Mouse (Mus musculus) embryonic fibroblast, embryonic 13.5 days (primary cell): ENCODE measurements around the gene Ambra1. TPM values are rescaled to one million over a fixed set of nuclear protein-coding genes. Genes with fewer than 3 reads are reported as not detected.

Source experiments
- H3K27ac ChIP-seq: 2 replicates; pipeline ENCODE4 v1.5.1; 2012; ENCODE audit warnings: low read length, control low read depth, inconsistent platforms; ENCODE audit not compliant: insufficient read depth
- H3K4me1 ChIP-seq: 2 replicates; pipeline ENCODE4 v1.6.1; 2011; ENCODE audit warnings: low read length; ENCODE audit not compliant: control insufficient read depth, insufficient read depth
- H3K4me3 ChIP-seq: 2 replicates; pipeline ENCODE4 v1.5.1; 2011; ENCODE audit warnings: mild to moderate bottlenecking, control low read depth, low read length; ENCODE audit not compliant: insufficient read depth
- CTCF ChIP-seq: IDR thresholded peaks from 2 replicates; pipeline ENCODE4 v1.5.1; 2011; ENCODE audit warnings: mild to moderate bottlenecking, control low read depth, low read length, moderate library complexity, borderline replicate concordance; ENCODE audit not compliant: insufficient read depth
- POLR2A ChIP-seq: IDR thresholded peaks from 2 replicates; pipeline ENCODE4 v1.6.1; 2011; ENCODE audit warnings: low read depth, mild to moderate bottlenecking, control low read depth, low read length, moderate library complexity
- polyA plus RNA-seq: library from polyadenylated mRNA; stranded (reverse); fragments of >200 nt; gene quantifications from 2 replicates; pipeline ENCODE4 v1.2.4, GENCODE M21; 2011; ENCODE audit warnings: low read depth; ENCODE audit not compliant: missing spikeins, insufficient read length

Ambra1 gene
- polyA plus RNA-seq, 1 experiment: 23.8 TPM

DNA sequence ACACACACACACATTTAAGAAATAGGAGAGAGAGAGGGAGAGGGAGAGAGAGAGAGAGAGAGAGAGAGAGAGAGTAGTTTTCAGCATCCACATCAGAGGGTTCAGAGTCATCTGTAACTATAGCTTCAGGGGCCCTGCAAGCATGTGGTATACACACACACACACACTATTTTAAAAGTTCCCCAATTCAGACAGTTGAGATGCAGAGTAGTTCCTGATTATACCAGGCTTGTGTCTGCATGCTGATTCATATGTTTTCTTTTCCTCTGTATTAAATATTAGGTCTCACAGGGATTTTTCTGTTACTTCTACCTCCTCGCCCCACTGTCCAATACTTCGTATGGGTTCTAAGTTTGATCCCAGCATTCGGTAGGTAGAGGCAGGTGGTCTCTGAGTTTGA lies 2.9 kb upstream of the Ambra1 start:
- Histone ChIP-seq H3K4me3 (no peak overlapping the region), H3K27ac (no peak overlapping the region), H3K4me1 (no peaks in the 10 kb centered on the region)
- TF ChIP-seq POLR2A (no peak), CTCF (no peak)

DNA sequence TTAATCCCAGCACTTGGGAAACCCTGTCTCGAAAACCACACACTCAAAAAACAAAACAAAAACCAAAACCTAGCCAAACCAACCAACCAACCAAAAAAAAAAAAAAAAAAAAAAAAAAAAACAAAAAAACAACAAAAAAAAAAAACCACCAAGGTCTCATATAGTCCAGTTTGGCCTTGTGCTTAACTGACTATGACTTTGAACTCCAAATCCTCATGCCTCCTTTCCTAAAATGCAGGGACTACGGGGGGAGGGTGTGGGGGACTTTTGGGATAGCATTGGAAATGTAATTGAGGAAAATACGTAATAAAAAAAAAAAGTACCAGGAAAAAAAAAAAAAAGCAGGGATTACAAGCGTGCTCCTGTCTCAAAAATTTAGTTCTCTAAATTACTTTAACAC lies 363 bp upstream of the Ambra1 start:
- H3K27ac ChIP-seq: no peak overlapping the region
- H3K4me3 ChIP-seq: peak overlapping the region; percentile 98
- TF ChIP-seq POLR2A (no peak), CTCF (no peak)
- H3K4me1 ChIP-seq: no peaks in the 10 kb centered on the region

DNA sequence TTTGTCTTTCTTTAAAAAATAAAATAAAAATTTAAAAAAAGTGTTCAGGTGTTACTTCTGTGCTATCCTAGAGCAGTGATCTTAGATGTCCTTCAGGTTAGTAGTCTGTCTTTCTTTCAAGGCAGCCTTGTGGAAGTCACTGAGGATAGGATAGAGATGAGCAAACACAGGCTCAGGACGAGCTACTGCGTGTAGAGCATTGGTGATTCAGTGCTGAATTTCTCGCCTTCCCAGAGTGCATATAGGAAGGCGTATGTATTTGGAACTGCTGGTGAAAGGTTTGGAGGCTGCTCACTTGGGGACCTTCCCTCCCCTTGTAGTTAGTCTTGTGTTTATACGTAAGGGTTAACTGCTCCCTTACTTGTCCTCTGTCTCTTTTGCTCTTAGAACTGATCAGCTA lies 5.3 kb downstream of the Ambra1 start:
- no peak overlapping the region for H3K4me3 ChIP-seq
- TF ChIP-seq CTCF (no peak), POLR2A (no peak)
- no peak overlapping the region for H3K27ac ChIP-seq
- no peaks in the 10 kb centered on the region for H3K4me1 ChIP-seq

DNA sequence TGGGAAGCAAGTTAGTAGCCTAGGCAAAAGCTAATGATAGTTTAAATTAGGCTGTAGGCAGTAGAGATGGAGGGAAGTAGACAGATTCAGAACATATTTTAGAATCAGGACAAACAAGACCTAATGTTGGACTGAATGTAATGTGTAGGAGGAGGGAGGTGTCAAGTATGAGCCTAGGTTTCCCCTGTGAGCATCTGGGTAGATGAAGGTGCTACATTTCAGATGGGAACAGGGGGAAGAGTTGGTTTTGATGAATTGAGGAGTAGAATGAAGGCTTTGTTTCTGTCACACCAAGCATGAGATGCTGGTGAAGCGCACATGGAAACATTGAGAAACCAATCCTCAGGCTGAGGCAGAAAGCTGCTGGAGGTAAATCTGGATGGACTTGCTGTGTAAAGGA lies 9.7 kb downstream of the Ambra1 start:
- Histone ChIP-seq H3K4me3 (no peak overlapping the region), H3K4me1 (no peaks in the 10 kb centered on the region), H3K27ac (no peak overlapping the region)
- TF ChIP-seq POLR2A: no peak
- no peak for TF ChIP-seq CTCF

DNA sequence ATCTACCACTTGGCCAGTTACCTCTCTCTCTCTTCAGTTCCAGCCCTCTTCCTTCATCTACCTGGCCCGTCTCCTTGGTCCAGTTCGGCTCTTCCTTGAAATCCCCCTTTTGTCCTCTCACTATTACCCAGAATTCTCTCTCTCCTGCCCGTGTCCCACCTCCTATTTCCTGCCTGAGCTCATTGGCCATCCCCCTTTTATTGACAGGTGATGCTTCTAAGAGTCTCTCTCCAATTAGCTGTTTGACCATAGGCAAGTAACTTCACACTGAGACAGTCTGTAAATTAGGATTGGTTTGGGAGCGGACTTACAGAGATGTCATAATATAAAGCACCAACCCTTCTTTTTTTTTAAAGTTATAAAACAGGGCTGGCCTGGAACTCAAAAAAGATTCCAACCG lies 14.8 kb downstream of the Ambra1 start:
- TF ChIP-seq CTCF: no peak
- no peaks in the 10 kb centered on the region for H3K4me1 ChIP-seq
- no peak overlapping the region for H3K27ac ChIP-seq
- no peak overlapping the region for H3K4me3 ChIP-seq

DNA sequence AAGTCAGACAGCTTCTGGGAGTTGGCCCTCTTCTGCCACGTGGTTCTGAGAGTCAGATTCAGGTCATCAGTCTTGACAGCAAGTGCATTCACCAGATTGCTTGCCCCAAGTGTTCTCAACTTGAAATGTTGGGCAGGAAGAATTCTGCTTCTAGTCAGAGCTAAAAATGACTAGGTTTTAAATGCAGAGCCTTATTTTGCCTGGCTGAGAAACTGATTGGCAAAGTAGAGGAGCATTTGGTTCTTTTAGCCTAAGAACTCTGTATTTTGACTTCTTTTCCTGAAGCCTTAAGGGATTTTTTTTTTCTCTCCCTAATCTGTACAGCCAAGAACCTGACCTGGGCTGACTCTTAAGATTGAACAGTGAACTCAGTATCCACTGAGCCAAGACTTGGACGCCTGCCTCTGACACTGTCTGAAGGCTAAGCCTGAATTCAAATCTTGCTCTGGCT lies 19.9 kb downstream of the Ambra1 start:
- H3K27ac ChIP-seq: no peak overlapping the region
- H3K4me3 ChIP-seq: no peak overlapping the region
- no peaks in the 10 kb centered on the region for H3K4me1 ChIP-seq
- no peak for TF ChIP-seq CTCF
- TF ChIP-seq POLR2A: no peak

DNA sequence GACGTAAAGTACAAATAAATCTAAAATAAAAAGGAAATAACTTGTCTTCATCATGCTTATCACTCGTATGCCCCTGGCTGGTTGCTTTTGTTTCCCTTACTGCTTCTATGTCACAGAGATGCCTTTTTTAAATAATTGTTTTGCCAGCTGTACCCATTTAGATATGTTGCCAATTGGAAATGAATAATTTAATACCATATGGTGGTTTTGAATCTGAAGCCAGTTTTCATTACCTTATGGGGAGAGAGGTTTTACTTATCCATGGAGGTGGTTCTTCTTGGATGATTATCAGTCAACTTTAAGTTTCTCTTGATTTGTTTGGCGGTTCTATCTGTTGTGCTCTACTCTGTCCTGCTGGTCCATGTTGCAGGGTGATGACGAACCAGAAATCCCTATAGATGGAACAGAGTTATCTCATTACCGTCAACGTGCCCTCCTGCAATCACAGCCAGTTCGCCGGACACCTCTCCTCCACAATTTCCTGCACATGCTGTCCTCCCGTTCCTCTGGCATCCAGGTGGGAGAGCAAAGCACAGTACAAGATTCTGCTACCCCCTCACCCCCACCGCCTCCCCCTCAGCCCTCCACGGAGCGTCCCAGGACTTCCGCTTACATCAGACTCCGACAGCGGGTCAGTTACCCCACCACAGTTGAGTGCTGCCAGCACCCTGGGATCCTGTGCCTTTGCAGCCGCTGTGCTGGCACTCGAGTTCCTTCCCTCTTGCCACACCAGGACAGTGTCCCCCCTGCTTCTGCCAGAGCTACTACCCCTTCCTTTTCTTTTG lies 42.2 kb downstream of the Ambra1 start:
- no peaks in the 10 kb centered on the region for H3K4me1 ChIP-seq
- no peak overlapping the region for H3K4me3 ChIP-seq
- H3K27ac ChIP-seq: no peak overlapping the region
- TF ChIP-seq CTCF (no peak), POLR2A (no peak)

DNA sequence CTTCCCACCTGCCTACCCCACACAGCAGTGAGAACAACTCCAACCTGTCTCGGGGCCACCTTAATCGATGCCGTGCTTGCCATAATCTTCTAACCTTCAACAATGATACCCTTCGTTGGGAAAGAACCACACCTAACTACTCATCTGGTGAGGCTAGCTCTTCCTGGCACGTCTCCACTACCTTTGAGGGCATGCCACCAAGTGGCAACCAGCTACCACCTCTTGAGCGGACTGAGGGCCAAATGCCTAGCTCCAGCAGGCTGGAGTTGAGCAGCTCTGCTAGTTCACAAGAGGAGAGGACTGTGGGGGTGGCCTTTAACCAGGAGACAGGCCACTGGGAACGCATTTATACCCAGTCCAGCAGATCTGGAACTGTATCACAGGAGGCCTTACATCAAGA lies 43.4 kb downstream of the Ambra1 start:
- no peak for TF ChIP-seq CTCF
- no peak for TF ChIP-seq POLR2A
- Histone ChIP-seq H3K4me3 (no peak overlapping the region), H3K4me1 (no peaks in the 10 kb centered on the region), H3K27ac (no peak overlapping the region)

DNA sequence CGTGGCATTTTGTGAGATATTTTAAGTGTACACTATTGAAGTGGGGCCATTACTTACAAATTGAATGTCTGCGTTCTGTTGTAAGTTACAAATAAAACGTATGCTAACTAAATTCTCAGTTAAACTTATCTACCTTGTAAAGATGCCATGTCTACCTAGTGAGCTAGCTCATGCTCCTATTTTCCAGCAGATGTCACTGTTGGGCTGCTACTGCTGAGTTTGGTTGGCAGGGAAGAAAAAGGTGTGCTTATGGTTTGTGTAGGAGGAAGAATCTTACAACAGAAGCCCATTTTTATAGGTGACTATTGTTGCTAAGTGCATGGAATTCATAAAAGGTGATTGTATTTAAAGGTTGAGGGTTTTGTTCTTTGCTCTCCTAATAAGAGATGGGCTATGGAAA lies 49.2 kb downstream of the Ambra1 start:
- Histone ChIP-seq H3K4me1 (no peaks in the 10 kb centered on the region), H3K27ac (no peak overlapping the region), H3K4me3 (no peak overlapping the region)
- TF ChIP-seq POLR2A (no peak), CTCF (peak; percentile 44; the same call in 1 of the 2 replicates)

DNA sequence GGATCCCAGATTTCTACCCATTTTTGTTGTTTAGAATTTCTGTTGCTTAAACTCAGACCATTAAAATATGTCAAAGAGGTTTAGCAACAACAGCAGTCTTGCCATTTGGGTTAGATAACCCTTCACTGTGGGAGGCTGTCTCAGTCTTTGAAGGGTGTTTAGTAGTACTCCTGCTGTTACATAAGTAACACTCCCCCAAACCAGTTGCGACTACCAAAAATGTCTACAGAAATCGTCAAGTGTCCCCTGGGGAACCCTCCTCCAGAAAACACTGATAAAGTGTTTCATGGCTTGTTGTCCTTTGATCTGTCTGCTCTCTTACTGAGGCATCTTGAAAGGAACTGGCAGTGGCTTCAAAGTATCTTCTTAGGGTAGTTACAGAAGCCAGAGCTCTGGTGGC lies 61.7 kb downstream of the Ambra1 start:
- TF ChIP-seq CTCF (no peak), POLR2A (no peak)
- Histone ChIP-seq H3K27ac (0 out of 2 replicates have a peak overlapping the region, but pooled peaks have one; percentile 57), H3K4me1 (peaks cover 2% of the 10 kb centered on the region; the same call in 1 of the 2 replicates), H3K4me3 (no peak overlapping the region)
